Mouse (Mus musculus): ENCODE data around the gene Mbnl2.

GRCm38 (mm10) chr14:120324061-120324791 is 48.8 kb downstream of the Mbnl2 start:
- TF ChIP-seq MAFK (IDR thresholded peaks at IDR 0.05; ENCODE audit: insufficient read depth, low read depth, low read length): no peak
- no peak for TF ChIP-seq HCFC1 (IDR thresholded peaks at IDR 0.05; ENCODE audit: borderline replicate concordance, insufficient read depth, low read length)
- no peak for TF ChIP-seq ZC3H11A (IDR thresholded peaks at IDR 0.05; ENCODE audit: borderline replicate concordance, low read depth, low read length)
